Mouse (Mus musculus): Measurements from ENCODE around the gene Tcf7l1. TPM values are rescaled to one million over a fixed set of nuclear protein-coding genes. Genes with fewer than 3 reads are reported as not detected.

Gene Tcf7l1
- total RNA-seq, 1 experiment = 14.5 TPM

- in situ Hi-C loops (cut with MboI; ENCODE audit: low sequenced_read_pairs in 2 of 2, unreplicated experiment in 2 of 2) = no loop called here
- no peak for TF ChIP-seq HCFC1 (IDR thresholded peaks at IDR 0.05; ENCODE audit: borderline replicate concordance, insufficient read depth, low read length)
- no peak for TF ChIP-seq ZC3H11A (IDR thresholded peaks at IDR 0.05; ENCODE audit: borderline replicate concordance, low read depth, low read length)
- no peak for TF ChIP-seq MAFK (IDR thresholded peaks at IDR 0.05; ENCODE audit: insufficient read depth, low read depth, low read length)
- no peak for TF ChIP-seq ZNF384 (IDR thresholded peaks at IDR 0.05; ENCODE audit: low read depth, low read length)
- TF ChIP-seq CHD2 (IDR thresholded peaks at IDR 0.05; ENCODE audit: low read depth, low read length) = no peak
- Histone ChIP-seq H3K4me1 (ENCODE audit: control insufficient read depth in 2 of 2, insufficient read depth in 2 of 2, low read length in 2 of 2, poor library complexity in 1 of 2) (peaks cover 26 to 28% of the 10 kb centered on the region in 2 experiments), H3K9me3 (ENCODE audit: control insufficient read depth, insufficient read depth, low read depth, low read length) (no peaks in the 10 kb centered on the region; the same call in 1 of the 2 replicates), H3K27ac (ENCODE audit: insufficient read depth, low read depth, low read length, poor library complexity, severe bottlenecking) (no peak overlapping the region), H3K36me3 (ENCODE audit: control insufficient read depth, insufficient read depth, low read length, poor library complexity, severe bottlenecking) (peaks cover 2% of the 10 kb centered on the region; the same call in 1 of the 2 replicates), H3K9ac (ENCODE audit: insufficient read depth, low read depth, low read length, poor library complexity, severe bottlenecking) (no peak overlapping the region), H3K4me3 (ENCODE audit: insufficient read depth in 1 of 2, low read depth in 1 of 2, low read length in 2 of 2, poor library complexity in 1 of 2, severe bottlenecking in 1 of 2) (no peak overlapping the region)
- no peak for DNase-seq (ENCODE audit: low read depth, low spot score)
These were observed 21.0 kb downstream of the Tcf7l1 start for GRCm38 (mm10) chr6:72768097-72768496.

DNA sequence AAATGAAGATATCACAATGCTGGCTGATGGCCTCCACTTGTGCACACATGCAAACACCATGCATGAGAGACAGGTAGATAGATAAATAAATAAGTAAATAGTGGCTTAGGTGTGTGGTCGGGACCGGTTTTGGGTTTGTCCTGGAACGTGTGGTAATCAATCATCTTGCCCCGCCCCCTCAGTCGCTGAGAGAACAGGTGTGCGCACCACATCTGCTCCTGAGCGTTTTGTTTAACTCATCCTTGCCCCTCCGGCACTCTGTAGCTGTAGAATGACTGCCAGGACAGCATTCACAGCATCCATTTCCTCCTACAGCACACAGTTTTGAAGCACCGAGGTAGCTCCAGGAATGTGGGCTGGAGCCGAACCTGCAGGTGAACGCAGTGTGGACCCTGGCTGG lies 25.4 kb downstream of the Tcf7l1 start:
- TF ChIP-seq ZC3H11A (IDR thresholded peaks at IDR 0.05; ENCODE audit: borderline replicate concordance, low read depth, low read length) (no peak), HCFC1 (IDR thresholded peaks at IDR 0.05; ENCODE audit: borderline replicate concordance, insufficient read depth, low read length) (no peak), ZNF384 (IDR thresholded peaks at IDR 0.05; ENCODE audit: low read depth, low read length) (no peak), MAFK (IDR thresholded peaks at IDR 0.05; ENCODE audit: insufficient read depth, low read depth, low read length) (no peak), CHD2 (IDR thresholded peaks at IDR 0.05; ENCODE audit: low read depth, low read length) (no peak)
- peak overlapping the region; percentile 10; the same call in 1 of the 2 replicates for H3K27ac ChIP-seq (ENCODE audit: insufficient read depth, low read depth, low read length, poor library complexity, severe bottlenecking)
- no peak for DNase-seq (ENCODE audit: low read depth, low spot score)
- H3K4me3 ChIP-seq (ENCODE audit: insufficient read depth in 1 of 2, low read depth in 1 of 2, low read length in 2 of 2, poor library complexity in 1 of 2, severe bottlenecking in 1 of 2) = no peak overlapping the region; a peak in 1 of 4 replicates
- no peak overlapping the region for H3K9ac ChIP-seq (ENCODE audit: insufficient read depth, low read depth, low read length, poor library complexity, severe bottlenecking)
- H3K36me3 ChIP-seq (ENCODE audit: control insufficient read depth, insufficient read depth, low read length, poor library complexity, severe bottlenecking) = peaks cover 5% of the 10 kb centered on the region; the same call in 1 of the 2 replicates
- in situ Hi-C loops (cut with MboI; ENCODE audit: low sequenced_read_pairs in 2 of 2, unreplicated experiment in 2 of 2) = no loop called here
- peaks cover 28 to 34% of the 10 kb centered on the region in 2 experiments for H3K4me1 ChIP-seq (ENCODE audit: control insufficient read depth in 2 of 2, insufficient read depth in 2 of 2, low read length in 2 of 2, poor library complexity in 1 of 2)
- H3K9me3 ChIP-seq (ENCODE audit: control insufficient read depth, insufficient read depth, low read depth, low read length) = no peaks in the 10 kb centered on the region

GRCm38 (mm10) chr6:72761645-72762044 lies 27.4 kb downstream of the Tcf7l1 start:
- TF ChIP-seq HCFC1 (IDR thresholded peaks at IDR 0.05; ENCODE audit: borderline replicate concordance, insufficient read depth, low read length) (no peak), ZNF384 (IDR thresholded peaks at IDR 0.05; ENCODE audit: low read depth, low read length) (no peak)
- Histone ChIP-seq H3K4me3 (ENCODE audit: insufficient read depth in 1 of 2, low read depth in 1 of 2, low read length in 2 of 2, poor library complexity in 1 of 2, severe bottlenecking in 1 of 2) (no peak overlapping the region), H3K4me1 (ENCODE audit: control insufficient read depth in 2 of 2, insufficient read depth in 2 of 2, low read length in 2 of 2, poor library complexity in 1 of 2) (peaks cover 26% of the 10 kb centered on the region in 2 experiments)

GRCm38 (mm10) chr6:72758239-72759017 lies 30.6 kb downstream of the Tcf7l1 start:
- Histone ChIP-seq H3K4me1 (ENCODE audit: control insufficient read depth in 2 of 2, insufficient read depth in 2 of 2, low read length in 2 of 2, poor library complexity in 1 of 2) (peaks cover 18 to 21% of the 10 kb centered on the region in 2 experiments), H3K9me3 (ENCODE audit: control insufficient read depth, insufficient read depth, low read depth, low read length) (no peaks in the 10 kb centered on the region), H3K27ac (ENCODE audit: insufficient read depth, low read depth, low read length, poor library complexity, severe bottlenecking) (peak overlapping the region; percentile 60; the same call in 1 of the 2 replicates), H3K4me3 (ENCODE audit: insufficient read depth in 1 of 2, low read depth in 1 of 2, low read length in 2 of 2, poor library complexity in 1 of 2, severe bottlenecking in 1 of 2) (no peak overlapping the region), H3K36me3 (ENCODE audit: control insufficient read depth, insufficient read depth, low read length, poor library complexity, severe bottlenecking) (peaks cover 2% of the 10 kb centered on the region; the same call in 1 of the 2 replicates), H3K9ac (ENCODE audit: insufficient read depth, low read depth, low read length, poor library complexity, severe bottlenecking) (no peak overlapping the region)
- in situ Hi-C loops (cut with MboI; ENCODE audit: low sequenced_read_pairs in 2 of 2, unreplicated experiment in 2 of 2) = no loop called here
- peak; percentile 73 for DNase-seq (ENCODE audit: low read depth, low spot score)
- TF ChIP-seq ZC3H11A (IDR thresholded peaks at IDR 0.05; ENCODE audit: borderline replicate concordance, low read depth, low read length) (no peak), ZNF384 (IDR thresholded peaks at IDR 0.05; ENCODE audit: low read depth, low read length) (no peak), MAFK (IDR thresholded peaks at IDR 0.05; ENCODE audit: insufficient read depth, low read depth, low read length) (no peak), HCFC1 (IDR thresholded peaks at IDR 0.05; ENCODE audit: borderline replicate concordance, insufficient read depth, low read length) (no peak), CHD2 (IDR thresholded peaks at IDR 0.05; ENCODE audit: low read depth, low read length) (no peak)

More at GRCm38 (mm10) chr6:72761645-72762044, 27.4 kb downstream of the Tcf7l1 start:
- no peak overlapping the region for H3K9ac ChIP-seq (ENCODE audit: insufficient read depth, low read depth, low read length, poor library complexity, severe bottlenecking)
- H3K36me3 ChIP-seq (ENCODE audit: control insufficient read depth, insufficient read depth, low read length, poor library complexity, severe bottlenecking) = peaks cover 2% of the 10 kb centered on the region; the same call in 1 of the 2 replicates
- DNase-seq (ENCODE audit: low read depth, low spot score) = no peak
- in situ Hi-C loops (cut with MboI; ENCODE audit: low sequenced_read_pairs in 2 of 2, unreplicated experiment in 2 of 2) = no loop called here
- no peaks in the 10 kb centered on the region for H3K9me3 ChIP-seq (ENCODE audit: control insufficient read depth, insufficient read depth, low read depth, low read length)
- no peak overlapping the region for H3K27ac ChIP-seq (ENCODE audit: insufficient read depth, low read depth, low read length, poor library complexity, severe bottlenecking)
